ENCODE assay signal across 27 mouse cellular contexts in the genomic region with DNA sequence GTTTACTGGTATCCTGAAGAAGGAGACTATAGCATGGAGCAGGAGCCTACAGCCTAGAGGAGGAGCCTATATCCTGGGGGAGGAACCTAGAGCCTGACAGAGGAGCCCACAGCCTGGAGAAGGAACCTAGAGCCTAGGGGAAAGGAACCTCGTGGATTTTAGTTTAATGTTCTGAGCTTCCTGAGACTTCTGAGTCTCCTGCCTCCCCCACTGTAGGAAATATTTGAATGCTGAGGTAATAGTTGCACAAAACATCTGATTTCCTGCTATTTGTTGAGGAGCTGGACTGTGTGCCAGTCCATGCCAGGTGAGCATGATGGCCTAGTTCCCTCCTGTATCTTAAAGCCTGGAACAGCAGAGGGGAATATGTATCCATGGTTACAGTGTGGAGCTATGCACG.
"Had no signal": no experiment of that assay in that cellular context is flagged by ENCODE, and none has a peak within 500 bp of the region (broad histone marks: within the 10 kb centered on the region; RNA-seq: fewer than 3 reads in every experiment).

No protein-coding gene starts in this region.

- H3K36me3 ChIP-seq: heart, embryonic 13.5 days; heart, embryonic 15.5 days; hindbrain, embryonic 10.5 days; hindbrain, embryonic 12.5 days; intestine, embryonic 15.5 days; kidney, embryonic 15.5 days; limb, embryonic 10.5 days; limb, embryonic 12.5 days; liver, embryonic 13.5 days; liver, embryonic 15.5 days had no signal

- H3K9ac ChIP-seq: heart, embryonic 13.5 days; heart, embryonic 15.5 days; hindbrain, embryonic 12.5 days; hindbrain, embryonic 14.5 days; intestine, embryonic 15.5 days; kidney, embryonic 15.5 days; limb, embryonic 12.5 days; liver, embryonic 13.5 days; liver, embryonic 15.5 days; liver, postnatal 0 days had no signal

- H3K9me3 ChIP-seq: heart, embryonic 13.5 days; heart, embryonic 15.5 days; hindbrain, embryonic 10.5 days; hindbrain, embryonic 12.5 days; intestine, embryonic 15.5 days; kidney, embryonic 15.5 days; limb, embryonic 10.5 days; limb, embryonic 12.5 days; liver, embryonic 13.5 days; liver, embryonic 15.5 days had no signal

- H3K27ac ChIP-seq: heart, embryonic 13.5 days; heart, embryonic 15.5 days; hindbrain, embryonic 10.5 days; hindbrain, embryonic 12.5 days; hindbrain, embryonic 14.5 days; intestine, embryonic 15.5 days; kidney, embryonic 15.5 days; kidney, postnatal 0 days; layer of hippocampus, adult 2 months; left cerebral cortex, adult 2 months; limb, embryonic 10.5 days; limb, embryonic 12.5 days; liver, embryonic 13.5 days; liver, embryonic 15.5 days had no signal

- DNase-seq: gastrocnemius, postnatal 25 days; heart, postnatal 36 days; kidney, adult 11 months; kidney, adult 2 months; kidney, adult 9 months; kidney, postnatal 14 days; kidney, postnatal 4 days; liver; liver, embryonic 13.5 days; liver, postnatal 0 days; lung, adult 2 months had no signal

- ATAC-seq: hindbrain, embryonic 16.5 days; inflammation-experienced regulatory T-cells, adult 6 months; intestine, embryonic 15.5 days; liver, postnatal 0 days had no signal

- H3K4me2 ChIP-seq: heart, embryonic 13.5 days; heart, embryonic 15.5 days; hindbrain, embryonic 12.5 days; hindbrain, embryonic 14.5 days; intestine, embryonic 15.5 days; kidney, embryonic 15.5 days; limb, embryonic 12.5 days; liver, embryonic 11.5 days; liver, embryonic 13.5 days; liver, embryonic 15.5 days had no signal

- H3K4me3 ChIP-seq: heart, embryonic 13.5 days; heart, embryonic 15.5 days; hindbrain, embryonic 10.5 days; hindbrain, embryonic 12.5 days; intestine, embryonic 15.5 days; kidney, embryonic 15.5 days; layer of hippocampus, adult 2 months; left cerebral cortex, adult 2 months; limb, embryonic 10.5 days; limb, embryonic 12.5 days; liver, embryonic 13.5 days; liver, embryonic 15.5 days had no signal

- H3K4me1 ChIP-seq: heart, embryonic 15.5 days; hindbrain, embryonic 10.5 days; hindbrain, embryonic 12.5 days; intestine, embryonic 15.5 days; kidney, embryonic 15.5 days; liver, embryonic 13.5 days; liver, embryonic 15.5 days had no signal

- H3K27me3 ChIP-seq: heart, embryonic 13.5 days; heart, embryonic 15.5 days; hindbrain, embryonic 12.5 days; intestine, embryonic 15.5 days; kidney, embryonic 15.5 days; limb, embryonic 12.5 days; liver, embryonic 13.5 days; liver, embryonic 15.5 days had no signal
